Mouse (Mus musculus) intestine, embryonic 14.5 days (tissue): Measurements from ENCODE around the gene Cd40. TPM values are rescaled to one million over a fixed set of nuclear protein-coding genes. Genes with fewer than 3 reads are reported as not detected.

Experiments
- ATAC-seq: fragments of 200-750 bp; cut with Nextera tagmentation; replicated peaks from 2 replicates; pipeline ENCODE4 v1.8.0; 2017; ENCODE audit warnings: low read depth, moderate number of reproducible peaks, moderate TSS enrichment, moderate library complexity; ENCODE audit not compliant: low FRiP score, low TSS enrichment
- DNase-seq: peaks from one replicate; pipeline ENCODE4 v3.0.0-alpha.2; 2018; ENCODE audit warnings: low spot score
- H3K27ac ChIP-seq: fragments of 300-500 bp; sonication (generic); 2 replicates; pipeline ENCODE4 v1.5.1; 2014; ENCODE audit warnings: low read depth, mild to moderate bottlenecking, control low read depth
- H3K27me3 ChIP-seq: fragments of 300-500 bp; sonication (generic); replicated peaks from 2 replicates; pipeline ENCODE4 v1.6.1; 2014; ENCODE audit warnings: low read length, control low read depth; ENCODE audit not compliant: control insufficient read depth, insufficient read depth
- H3K36me3 ChIP-seq: fragments of 300-500 bp; sonication (generic); 2 replicates; pipeline ENCODE4 v1.6.1; 2014; ENCODE audit warnings: low read length, control low read depth; ENCODE audit not compliant: control insufficient read depth, insufficient read depth
- H3K4me1 ChIP-seq: fragments of 300-500 bp; sonication (generic); replicated peaks from 2 replicates; pipeline ENCODE4 v1.6.1; 2014; ENCODE audit warnings: low read length, control low read depth, mixed read lengths; ENCODE audit not compliant: control insufficient read depth, insufficient read depth
- H3K4me2 ChIP-seq: fragments of 300-500 bp; sonication (generic); 2 replicates; pipeline ENCODE4 v1.6.1; 2014; ENCODE audit warnings: low read length
- H3K4me3 ChIP-seq: fragments of 300-500 bp; sonication (generic); 2 replicates; pipeline ENCODE4 v1.5.1; 2014; ENCODE audit warnings: low read depth, low read length, control low read depth, mixed read lengths
- H3K9ac ChIP-seq: fragments of 300-500 bp; sonication (generic); 2 replicates; pipeline ENCODE4 v1.6.1; 2014; ENCODE audit warnings: mild to moderate bottlenecking, low read length
- H3K9me3 ChIP-seq: fragments of 300-500 bp; sonication (generic); 2 replicates; pipeline ENCODE4 v1.6.1; 2016; ENCODE audit warnings: low read length, control low read depth; ENCODE audit not compliant: control insufficient read depth
- WGBS: fragments of 180-500 bp; shearing (Covaris S2); extraction: QIAGEN DNeasy Blood & Tissue Kit; methylation state at CpG from one replicate; pipeline ENCODE4 v1.1.7; 2014; 5-methylcytosine and 5-hydroxymethylcytosine counted together
- polyA plus RNA-seq: library from polyadenylated mRNA; unstranded; fragments of >200 nt; fragmentation: Nextera tagmentation; extraction: Ambion mirVana; gene quantifications from 2 replicates; pipeline ENCODE4 v1.2.1, GENCODE M21; 2014

Cd40 gene
- polyA plus RNA-seq = 12.5 and 12.8 TPM in 2 replicates

DNA sequence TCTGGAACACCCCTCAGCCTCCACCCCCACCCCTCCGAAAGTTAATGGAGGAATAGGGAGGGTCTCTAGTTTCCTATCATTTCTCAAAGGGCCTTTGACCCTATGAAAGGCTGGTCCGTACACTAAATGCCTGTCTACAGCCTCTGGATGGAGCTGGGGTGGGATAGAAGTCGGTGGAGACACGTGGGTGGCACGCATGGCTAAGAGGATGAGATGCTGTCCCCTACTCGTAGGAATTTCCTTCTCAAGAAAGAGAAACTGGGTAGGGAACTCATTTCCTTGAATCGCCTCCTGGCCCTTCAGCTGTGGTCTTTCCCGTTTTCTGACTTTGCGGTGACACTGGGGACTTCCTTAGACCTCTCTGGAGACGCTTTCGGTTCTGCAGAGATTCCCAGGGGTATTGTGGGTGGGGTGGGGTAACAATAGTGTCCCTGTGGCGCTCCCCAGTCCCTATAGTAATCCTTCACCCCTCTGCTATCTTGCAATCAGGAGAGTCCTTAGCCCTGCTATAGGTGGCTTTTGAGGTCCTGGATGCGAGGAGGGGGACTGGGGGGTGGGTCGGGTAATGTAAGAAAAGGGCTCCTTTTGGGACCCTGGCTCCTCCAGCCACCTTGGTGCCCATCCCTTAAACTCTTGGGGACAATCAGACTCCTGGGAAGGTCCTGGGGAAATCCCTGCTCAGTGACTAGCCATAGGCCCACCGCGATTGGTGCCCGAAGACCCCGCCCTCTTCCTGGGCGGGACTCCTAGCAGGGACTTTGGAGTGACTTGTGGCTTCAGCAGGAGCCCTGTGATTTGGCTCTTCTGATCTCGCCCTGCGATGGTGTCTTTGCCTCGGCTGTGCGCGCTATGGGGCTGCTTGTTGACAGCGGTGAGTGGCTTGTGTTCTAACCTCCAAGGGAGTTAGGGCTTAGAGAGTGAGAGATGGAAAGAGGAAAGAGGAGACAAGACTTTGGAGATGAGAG, at the start of gene Cd40:
TSS of gene Cd40 (plus strand) at position 740 of the 965 bp plus-strand sequence.
- Histone ChIP-seq H3K9me3 (no peaks in the 10 kb centered on the region), H3K4me2 (peak within 1 kb of the TSS; percentile 55), H3K27me3 (no peaks in the 10 kb centered on the region), H3K27ac (peak within 1 kb of the TSS; percentile 57; the same call in 1 of the 2 replicates), H3K9ac (peak within 1 kb of the TSS; percentile 22; the same call in 1 of the 2 replicates), H3K4me1 (peaks cover 17% of the 10 kb centered on the region), H3K36me3 (no peaks in the 10 kb centered on the region), H3K4me3 (peak within 1 kb of the TSS; percentile 35)
- DNase-seq (peak; percentile 75), ATAC-seq (peak; percentile 90)
- 11% methylated on average over 25 of the region's 25 CpGs for WGBS

GRCm38 (mm10) chr2:165006813-165007212, 48.6 kb upstream of the Cd40 start:
- H3K4me3 ChIP-seq = no peak overlapping the region
- no peaks in the 10 kb centered on the region for H3K9me3 ChIP-seq
- peaks cover 99% of the 10 kb centered on the region for H3K36me3 ChIP-seq
- no peak overlapping the region for H3K27ac ChIP-seq
- H3K4me1 ChIP-seq = no peaks in the 10 kb centered on the region
- WGBS = 95% methylated on average over 4 of the region's 4 CpGs
- H3K4me2 ChIP-seq = no peak overlapping the region
- H3K27me3 ChIP-seq = no peaks in the 10 kb centered on the region
- ATAC-seq = no peak
- no peak for DNase-seq
- H3K9ac ChIP-seq = no peak overlapping the region

DNA sequence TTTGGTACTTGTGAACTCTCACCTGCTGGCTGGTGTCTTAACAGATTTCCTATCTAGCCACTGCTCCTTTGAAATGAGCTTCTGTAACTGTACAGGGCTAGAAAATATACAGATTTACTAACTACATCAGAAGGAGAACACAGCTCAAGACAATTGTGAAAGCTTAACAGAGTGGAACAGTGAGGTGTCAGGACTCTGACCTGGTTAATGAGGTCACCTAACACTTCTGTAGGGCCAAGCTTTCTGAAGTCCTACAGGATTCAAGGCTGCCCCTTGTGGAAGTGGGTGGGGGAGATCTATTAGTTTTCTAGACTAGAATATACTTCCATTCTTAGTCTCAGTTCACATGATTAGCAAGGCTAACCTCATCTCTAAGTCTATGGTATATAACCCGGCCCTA, 47.4 kb upstream of the Cd40 start:
- H3K27me3 ChIP-seq = no peaks in the 10 kb centered on the region
- H3K9ac ChIP-seq = no peak overlapping the region
- H3K9me3 ChIP-seq = no peaks in the 10 kb centered on the region
- H3K4me3 ChIP-seq = no peak overlapping the region
- no peak overlapping the region for H3K27ac ChIP-seq
- DNase-seq (no peak), ATAC-seq (no peak)
- 91% methylated on average over 1 of the region's 1 CpGs for WGBS
- H3K4me1 ChIP-seq = no peaks in the 10 kb centered on the region
- no peak overlapping the region for H3K4me2 ChIP-seq
- peaks cover 98% of the 10 kb centered on the region for H3K36me3 ChIP-seq

- no peak overlapping the region for H3K4me3 ChIP-seq
- H3K27ac ChIP-seq = no peak overlapping the region
- H3K27me3 ChIP-seq = no peaks in the 10 kb centered on the region
- H3K36me3 ChIP-seq = peaks cover 89% of the 10 kb centered on the region
- H3K9me3 ChIP-seq = no peaks in the 10 kb centered on the region
- WGBS = 97% methylated on average over 14 of the region's 14 CpGs
- no peaks in the 10 kb centered on the region for H3K4me1 ChIP-seq
- no peak for ATAC-seq
- H3K4me2 ChIP-seq = no peak overlapping the region
- no peak for DNase-seq
- H3K9ac ChIP-seq = no peak overlapping the region
Measured at GRCm38 (mm10) chr2:165009161-165009560, 46.3 kb upstream of the Cd40 start.

GRCm38 (mm10) chr2:165009581-165009980, 45.8 kb upstream of the Cd40 start:
- 89% methylated on average over 2 of the region's 2 CpGs for WGBS
- H3K4me3 ChIP-seq = no peak overlapping the region
- ATAC-seq = no peak

GRCm38 (mm10) chr2:165010351-165010750, 45.1 kb upstream of the Cd40 start:
- WGBS = 85% methylated on average over 10 of the region's 10 CpGs
- Histone ChIP-seq H3K4me3 (no peak overlapping the region), H3K9ac (no peak overlapping the region), H3K4me2 (no peak overlapping the region), H3K9me3 (no peaks in the 10 kb centered on the region), H3K4me1 (no peaks in the 10 kb centered on the region), H3K27me3 (no peaks in the 10 kb centered on the region), H3K36me3 (peaks cover 78% of the 10 kb centered on the region), H3K27ac (no peak overlapping the region)
- ATAC-seq (no peak), DNase-seq (no peak)

More at GRCm38 (mm10) chr2:165009581-165009980, 45.8 kb upstream of the Cd40 start:
- Histone ChIP-seq H3K4me1 (no peaks in the 10 kb centered on the region), H3K4me2 (no peak overlapping the region), H3K36me3 (peaks cover 85% of the 10 kb centered on the region), H3K27ac (no peak overlapping the region), H3K27me3 (no peaks in the 10 kb centered on the region), H3K9ac (no peak overlapping the region), H3K9me3 (no peaks in the 10 kb centered on the region)
- DNase-seq = no peak

DNA sequence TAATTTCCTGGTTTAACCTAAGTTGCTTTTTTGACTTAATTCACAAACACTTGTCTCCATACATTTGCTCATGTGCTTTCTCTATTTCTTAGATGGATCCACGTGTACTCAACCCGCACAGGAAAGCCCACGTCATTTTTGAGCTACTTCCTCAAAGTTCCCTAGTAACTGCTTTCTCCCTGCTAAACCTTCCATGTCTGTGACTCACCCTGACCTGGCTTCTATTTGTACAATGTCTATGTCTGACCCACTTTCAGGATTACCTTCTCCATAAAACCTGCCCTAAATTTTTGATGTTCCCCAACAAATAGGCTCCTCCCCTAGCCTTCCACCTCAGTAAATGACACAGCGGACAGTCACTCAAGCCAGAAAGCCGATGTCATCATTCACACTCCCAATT, 40.5 kb upstream of the Cd40 start:
- Histone ChIP-seq H3K4me2 (no peak overlapping the region), H3K4me1 (no peaks in the 10 kb centered on the region), H3K9ac (no peak overlapping the region), H3K36me3 (peaks cover 50% of the 10 kb centered on the region), H3K27me3 (no peaks in the 10 kb centered on the region), H3K9me3 (no peaks in the 10 kb centered on the region), H3K4me3 (no peak overlapping the region), H3K27ac (no peak overlapping the region)
- WGBS = 89% methylated on average over 5 of the region's 5 CpGs
- ATAC-seq = no peak
- no peak for DNase-seq

DNA sequence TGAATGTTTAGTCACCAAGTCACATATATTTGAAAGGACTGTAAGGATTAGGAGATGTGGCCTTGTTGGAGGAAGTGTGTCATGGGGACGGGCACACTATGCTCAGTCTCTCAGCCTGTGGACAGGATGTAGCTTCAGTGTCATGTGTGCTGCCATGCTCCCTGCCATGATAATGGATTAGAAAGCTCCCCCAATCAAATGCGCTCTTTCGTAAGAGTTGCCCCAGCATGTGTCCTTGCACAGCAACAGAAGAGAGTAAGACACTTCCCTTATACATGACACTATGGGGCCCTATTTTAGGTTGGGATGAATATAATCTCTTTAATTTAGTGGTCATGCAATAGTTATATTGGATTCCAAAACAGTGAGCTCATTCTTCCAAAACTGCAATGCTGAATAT, 34.9 kb upstream of the Cd40 start:
- Histone ChIP-seq H3K27me3 (no peaks in the 10 kb centered on the region), H3K4me3 (no peak overlapping the region), H3K27ac (no peak overlapping the region), H3K4me1 (no peaks in the 10 kb centered on the region), H3K4me2 (no peak overlapping the region), H3K9me3 (no peaks in the 10 kb centered on the region), H3K9ac (no peak overlapping the region), H3K36me3 (peaks cover 48% of the 10 kb centered on the region)
- ATAC-seq = no peak
- DNase-seq = no peak
- 93% methylated on average over 3 of the region's 3 CpGs for WGBS
